Mouse (Mus musculus): ENCODE results near the gene Efhd1. TPM values are rescaled to one million over a fixed set of nuclear protein-coding genes. Genes with fewer than 3 reads are reported as not detected.

The Efhd1 gene
- total RNA-seq, 2 experiments from 2014 or later = 317 to 479 TPM

Other genes starting within 250 kb of the Efhd1 start
- not detected for gene Alppl2, start 174.4 kb upstream of the Efhd1 start, total RNA-seq (2021)
- gene Alpi, start 162.8 kb upstream of the Efhd1 start, total RNA-seq (2021) = not detected
- not detected for gene Akp3, start 139.4 kb upstream of the Efhd1 start, total RNA-seq (2021)
- gene Ecel1, start 107.8 kb upstream of the Efhd1 start, total RNA-seq (2021) = 1 to 10 TPM in 1 of 2 experiments, under 1 TPM in 1; 0.30 to 1.2 TPM
- not detected for gene Prss56, start 81.0 kb upstream of the Efhd1 start, total RNA-seq (2021)
- not detected for gene Chrnd, start 73.8 kb upstream of the Efhd1 start, total RNA-seq (2021)
- not detected for gene Chrng, start 59.7 kb upstream of the Efhd1 start, total RNA-seq (2021)
- gene Eif4e2, start 50.4 kb upstream of the Efhd1 start, total RNA-seq (2021) = 10 to 100 TPM; 86.8 to 90.0 TPM
- 10 to 100 TPM; 88.7 to 92.7 TPM for gene Gigyf2, start 62.6 kb downstream of the Efhd1 start, total RNA-seq (2021)
- not detected for gene Kcnj13, start 130.4 kb downstream of the Efhd1 start, total RNA-seq (2021)
- not detected for gene Snorc, start 205.9 kb downstream of the Efhd1 start, total RNA-seq (2021)
- gene Neu2, start 245.5 kb downstream of the Efhd1 start, total RNA-seq (2021) = not detected